Mouse (Mus musculus) midbrain, embryonic 16.5 days (tissue): Measurements from ENCODE around the gene Glmp. TPM values are rescaled to one million over a fixed set of nuclear protein-coding genes. Genes with fewer than 3 reads are reported as not detected.
A peak's percentile ranks its signal among the peaks of the same experiment; 100 is the strongest.
"Not testable (repeated sequence)": the region's sequence is repeated elsewhere in the genome, so short reads cannot be mapped to it uniquely, and the experiment has no call there.

ENCODE experiments used
- ATAC-seq: fragments of 200-750 bp; cut with Nextera tagmentation; 2 replicates; pipeline ENCODE4 v1.8.0; 2017; ENCODE audit warnings: moderate TSS enrichment
- H3K27ac ChIP-seq: fragments of 300-500 bp; sonication (generic); 2 replicates; pipeline ENCODE4 v1.5.1; 2014; ENCODE audit warnings: mild to moderate bottlenecking, low read length, mixed read lengths
- H3K27me3 ChIP-seq: fragments of 300-500 bp; sonication (generic); 2 replicates; pipeline ENCODE4 v1.6.1; 2014; ENCODE audit warnings: low read depth, low read length, mixed read lengths; ENCODE audit not compliant: control insufficient read depth, insufficient read depth
- H3K36me3 ChIP-seq: fragments of 300-500 bp; sonication (generic); 2 replicates; pipeline ENCODE4 v1.6.1; 2014; ENCODE audit warnings: mild to moderate bottlenecking, low read length, moderate library complexity, mixed read lengths; ENCODE audit not compliant: control insufficient read depth, insufficient read depth
- H3K4me1 ChIP-seq: fragments of 300-500 bp; sonication (generic); 2 replicates; pipeline ENCODE4 v1.6.1; 2014; ENCODE audit warnings: mild to moderate bottlenecking, low read length, mixed read lengths; ENCODE audit not compliant: control insufficient read depth, insufficient read depth
- H3K4me2 ChIP-seq: fragments of 300-500 bp; sonication (generic); 2 replicates; pipeline ENCODE4 v1.6.1; 2014; ENCODE audit warnings: mild to moderate bottlenecking, low read length, mixed read lengths
- H3K4me3 ChIP-seq: fragments of 300-500 bp; sonication (generic); 2 replicates; pipeline ENCODE4 v1.5.1; 2014; ENCODE audit warnings: low read depth, mild to moderate bottlenecking, low read length, moderate library complexity, mixed read lengths
- H3K9ac ChIP-seq: fragments of 300-500 bp; sonication (generic); 2 replicates; pipeline ENCODE4 v1.6.1; 2014; ENCODE audit warnings: low read depth, low read length, mixed read lengths
- H3K9me3 ChIP-seq: fragments of 300-500 bp; sonication (generic); replicated peaks from 2 replicates; pipeline ENCODE4 v1.6.1; 2014; ENCODE audit warnings: mild to moderate bottlenecking, low read length, mixed read lengths; ENCODE audit not compliant: control insufficient read depth, poor library complexity, severe bottlenecking
- WGBS: fragments of 180-500 bp; shearing (Covaris S2); extraction: QIAGEN DNeasy Blood & Tissue Kit; methylation state at CpG from one replicate; pipeline ENCODE4 v1.1.7; 2014; 5-methylcytosine and 5-hydroxymethylcytosine counted together
- polyA plus RNA-seq: library from polyadenylated mRNA; unstranded; fragments of >200 nt; fragmentation: Nextera tagmentation; extraction: Ambion mirVana; gene quantifications from 2 replicates; pipeline ENCODE4 v1.2.1, GENCODE M21; 2015

Glmp gene
- polyA plus RNA-seq, 1 experiment from 2014 or later = 107 TPM

DNA sequence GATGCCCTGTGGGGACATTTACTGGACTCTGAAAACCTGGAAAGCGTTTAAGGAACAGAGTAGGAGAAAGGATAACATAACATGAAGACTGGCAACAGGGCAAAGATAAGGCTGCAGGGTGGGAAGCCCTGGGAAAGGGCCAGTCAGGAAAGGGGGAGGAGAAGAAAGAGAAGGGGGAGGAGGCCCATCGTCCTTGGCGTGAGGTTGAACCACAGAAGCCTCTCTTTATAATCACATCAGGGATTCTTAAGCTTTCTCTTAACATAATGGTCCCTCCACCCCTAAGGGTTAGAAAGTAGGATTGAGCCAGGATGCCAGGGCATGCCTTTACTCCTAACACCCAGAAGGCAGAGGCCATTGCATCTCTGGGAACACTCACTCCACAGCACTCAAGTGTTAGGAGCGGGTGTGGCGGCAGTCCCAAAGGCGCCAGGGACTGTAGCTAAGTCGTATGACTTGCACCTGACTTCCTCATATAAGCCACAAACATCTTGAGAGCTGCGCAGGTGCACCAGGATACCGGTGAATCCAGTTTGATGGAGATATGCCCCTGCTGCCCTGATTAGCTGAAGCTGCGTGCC is 36.6 kb upstream of the Glmp start:
- not testable (repeated sequence) for H3K36me3 ChIP-seq, H3K27me3 ChIP-seq, H3K4me1 ChIP-seq, H3K4me2 ChIP-seq, H3K9me3 ChIP-seq, H3K4me3 ChIP-seq, ATAC-seq, H3K27ac ChIP-seq, H3K9ac ChIP-seq
- WGBS = 70% methylated on average over 8 of the region's 10 CpGs

DNA sequence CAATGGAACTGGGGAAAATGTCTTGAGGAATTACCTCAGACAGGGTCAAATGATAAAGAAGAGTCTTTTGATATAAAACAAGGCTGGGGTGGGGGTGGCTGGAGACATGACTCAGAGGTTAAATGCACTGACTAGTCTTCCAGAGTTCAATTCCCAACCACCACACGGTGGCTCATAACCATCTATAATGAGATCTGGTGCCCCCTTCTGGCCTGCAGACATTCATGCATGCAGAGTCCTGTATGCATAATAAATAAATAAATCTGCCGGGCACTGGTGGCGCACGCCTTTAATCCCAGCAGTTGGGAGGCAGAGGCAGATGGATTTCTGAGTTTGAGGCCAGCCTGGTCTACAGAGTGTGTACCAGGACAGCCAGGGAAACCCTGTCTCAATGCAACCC is 32.9 kb upstream of the Glmp start:
- H3K36me3 ChIP-seq = no peaks in the 10 kb centered on the region
- no peak overlapping the region for H3K4me2 ChIP-seq
- H3K27ac ChIP-seq = no peak overlapping the region
- H3K4me1 ChIP-seq = peaks cover 4% of the 10 kb centered on the region; the same call in 1 of the 2 replicates
- no peak overlapping the region for H3K4me3 ChIP-seq
- no peaks in the 10 kb centered on the region for H3K9me3 ChIP-seq
- no peak for ATAC-seq
- H3K27me3 ChIP-seq = no peaks in the 10 kb centered on the region
- 44% methylated on average over 4 of the region's 4 CpGs for WGBS
- no peak overlapping the region for H3K9ac ChIP-seq

DNA sequence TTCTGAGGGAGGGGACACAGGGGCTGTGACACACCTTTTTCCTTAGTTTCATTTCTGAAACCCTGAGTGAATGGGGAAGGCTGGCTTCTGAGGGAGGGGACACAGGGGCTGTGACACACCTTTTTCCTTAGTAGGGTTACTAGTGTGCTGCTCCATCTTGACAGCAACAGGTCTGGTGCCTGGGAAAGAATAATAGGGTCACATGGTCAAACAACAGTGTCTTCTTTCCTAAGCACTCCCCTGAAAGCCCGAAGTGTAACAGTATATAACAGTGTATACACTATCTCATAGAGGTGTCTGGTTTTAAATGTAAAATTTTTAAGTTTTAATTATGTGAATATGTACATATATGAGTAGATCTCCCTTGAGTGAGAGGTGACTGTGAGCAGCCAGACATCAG is 29.6 kb upstream of the Glmp start:
- not testable (repeated sequence) for H3K27me3 ChIP-seq, H3K4me3 ChIP-seq, H3K9me3 ChIP-seq, H3K27ac ChIP-seq, ATAC-seq, H3K36me3 ChIP-seq, H3K4me2 ChIP-seq, H3K9ac ChIP-seq
- H3K4me1 ChIP-seq = peaks cover 15% of the 10 kb centered on the region
- WGBS = 87% methylated on average over 1 of the region's 1 CpGs

DNA sequence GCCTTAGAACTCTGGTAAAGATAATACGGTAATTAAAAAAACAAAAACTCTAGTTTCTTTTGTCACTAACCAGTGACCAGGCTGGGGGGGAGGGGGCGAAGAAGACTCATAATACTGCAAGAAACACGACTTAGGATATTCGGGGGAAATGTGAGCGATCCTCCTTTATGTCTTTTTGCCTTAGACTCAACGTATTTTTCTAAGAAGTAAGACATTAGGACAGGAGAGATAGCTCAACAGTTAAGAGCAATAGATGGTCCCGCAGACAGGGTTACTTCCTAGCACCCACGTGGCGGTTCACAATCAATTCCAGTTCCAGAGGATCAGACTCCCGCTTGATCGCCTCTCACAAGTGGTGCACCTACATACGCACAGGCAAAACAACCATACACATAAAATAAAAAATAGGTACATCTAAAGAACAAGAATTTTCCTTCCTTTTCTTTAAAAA is 28.7 kb upstream of the Glmp start:
- H3K4me3 ChIP-seq = peak overlapping the region; percentile 86
- peak overlapping the region; percentile 56 for H3K4me2 ChIP-seq
- ATAC-seq = peak; percentile 34
- peaks cover 15% of the 10 kb centered on the region for H3K4me1 ChIP-seq
- under 1% methylated on average over 12 of the region's 12 CpGs for WGBS
- no peaks in the 10 kb centered on the region for H3K27me3 ChIP-seq
- peaks cover 12% of the 10 kb centered on the region for H3K36me3 ChIP-seq
- H3K9me3 ChIP-seq = no peaks in the 10 kb centered on the region
- peak overlapping the region; percentile 66 for H3K9ac ChIP-seq
- peak overlapping the region; percentile 91 for H3K27ac ChIP-seq

DNA sequence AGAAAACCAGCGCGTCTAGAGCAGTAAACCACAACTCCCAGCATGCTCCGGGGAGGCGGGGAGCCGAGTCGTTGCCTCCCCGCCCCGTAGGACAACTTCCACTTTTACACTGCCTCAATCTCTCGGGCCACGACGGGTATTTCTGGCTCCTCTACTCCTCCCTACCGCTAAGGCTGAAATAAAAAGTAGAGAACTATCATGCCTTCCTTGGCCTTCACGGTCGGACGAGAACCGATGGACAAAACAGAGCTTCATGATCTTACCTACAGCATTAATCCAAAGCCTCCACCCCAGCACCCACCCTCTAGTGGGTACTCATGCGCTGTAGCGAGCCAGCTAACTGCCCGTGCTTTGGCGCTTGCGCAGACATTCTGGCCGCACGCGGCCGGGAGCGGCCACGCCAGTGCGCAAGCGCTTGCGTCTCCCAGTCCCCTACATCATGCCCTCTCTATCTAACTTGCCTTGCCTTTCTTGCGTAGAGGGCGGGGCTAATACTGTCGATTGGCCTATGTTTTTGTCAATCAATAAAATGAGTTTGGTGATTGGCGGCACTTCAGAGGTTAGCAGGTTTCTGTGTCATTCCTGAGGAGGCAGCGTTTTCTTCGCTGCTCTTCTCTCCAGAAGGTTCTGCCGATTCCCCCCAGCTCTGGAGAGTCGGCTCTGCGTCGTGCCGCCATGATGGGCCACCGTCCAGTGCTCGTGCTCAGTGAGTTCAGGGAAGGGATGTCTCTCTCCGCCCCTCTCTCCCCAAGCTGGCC is 28.1 kb upstream of the Glmp start, which contains the start of the genes Tsacc and Cct3:
Gene Tsacc, minus strand, starts transcription at position 439 of the 758 bp plus-strand sequence.
Gene Cct3, plus strand, starts transcription at position 556 of the 758 bp plus-strand sequence.
- Histone ChIP-seq H3K4me3 (peak within 1 kb of the TSS; percentile 86), H3K4me1 (peaks cover 15% of the 10 kb centered on the region), H3K9me3 (no peaks in the 10 kb centered on the region), H3K36me3 (peaks cover 18% of the 10 kb centered on the region), H3K27ac (peak within 1 kb of the TSS; percentile 95), H3K4me2 (peak within 1 kb of the TSS; percentile 68), H3K9ac (peak within 1 kb of the TSS; percentile 89), H3K27me3 (no peaks in the 10 kb centered on the region)
- peak; percentile 99 for ATAC-seq
- WGBS = under 1% methylated on average over 44 of the region's 44 CpGs

DNA sequence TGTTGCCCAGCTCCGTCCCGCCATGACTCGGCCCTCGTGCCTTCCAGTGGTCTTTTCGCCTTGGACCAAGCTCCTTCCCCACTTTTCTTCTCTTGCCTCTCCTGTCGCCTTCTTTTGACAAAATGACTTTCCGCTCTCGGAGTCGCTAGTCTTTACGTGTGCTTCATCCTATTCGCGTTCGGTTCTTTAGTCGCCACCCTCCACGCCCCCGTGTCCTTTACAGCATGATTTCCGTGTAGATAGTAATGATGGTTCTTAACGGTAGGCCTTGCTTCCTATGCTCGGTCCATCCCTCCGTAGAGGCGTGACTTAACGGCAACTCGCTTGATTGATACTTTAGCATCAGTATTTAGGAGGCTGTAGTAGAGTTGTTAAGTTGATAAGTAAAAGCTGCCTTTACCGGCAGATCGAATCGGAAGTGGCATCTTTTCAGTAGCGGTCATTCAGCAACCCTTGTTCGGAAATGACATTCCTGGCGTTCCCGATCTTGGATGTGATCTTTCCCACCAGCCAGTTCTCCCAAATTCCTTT is 27.4 kb upstream of the Glmp start:
- peak; percentile 15; the same call in 1 of the 2 replicates for ATAC-seq

DNA sequence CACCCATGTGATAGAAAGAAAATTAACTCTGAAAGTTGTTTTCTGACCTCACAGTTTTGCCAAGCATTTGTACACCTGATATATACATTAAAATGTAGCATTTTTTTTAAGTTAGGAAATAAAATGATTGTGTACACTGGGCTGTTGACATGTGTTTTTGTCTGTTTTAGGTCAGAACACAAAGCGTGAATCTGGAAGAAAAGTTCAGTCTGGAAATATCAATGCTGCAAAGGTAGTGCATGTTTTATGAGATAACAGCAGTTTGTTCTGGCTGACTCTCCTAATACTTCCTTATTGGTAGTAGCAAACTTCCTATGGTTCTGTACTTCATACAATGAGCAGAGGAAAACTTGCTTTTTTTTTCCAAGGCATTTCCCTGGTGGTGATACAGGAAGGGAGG is 25.7 kb upstream of the Glmp start:
- H3K4me2 ChIP-seq = no peak overlapping the region
- 87% methylated on average over 1 of the region's 1 CpGs for WGBS
- H3K4me1 ChIP-seq = peaks cover 15% of the 10 kb centered on the region
- H3K36me3 ChIP-seq = peaks cover 35% of the 10 kb centered on the region
- no peak for ATAC-seq
- H3K4me3 ChIP-seq = no peak overlapping the region
- H3K9ac ChIP-seq = no peak overlapping the region
- no peaks in the 10 kb centered on the region for H3K27me3 ChIP-seq
- no peaks in the 10 kb centered on the region for H3K9me3 ChIP-seq
- H3K27ac ChIP-seq = no peak overlapping the region

More for the DNA sequence above, 27.4 kb upstream of the Glmp start:
- peak overlapping the region; percentile 86 for H3K4me3 ChIP-seq
- H3K4me1 ChIP-seq = peaks cover 15% of the 10 kb centered on the region
- H3K27me3 ChIP-seq = no peaks in the 10 kb centered on the region
- peak overlapping the region; percentile 95 for H3K27ac ChIP-seq
- peak overlapping the region; percentile 68 for H3K4me2 ChIP-seq
- peak overlapping the region; percentile 89 for H3K9ac ChIP-seq
- WGBS = under 1% methylated on average over 30 of the region's 30 CpGs
- H3K9me3 ChIP-seq = no peaks in the 10 kb centered on the region
- H3K36me3 ChIP-seq = peaks cover 21% of the 10 kb centered on the region

DNA sequence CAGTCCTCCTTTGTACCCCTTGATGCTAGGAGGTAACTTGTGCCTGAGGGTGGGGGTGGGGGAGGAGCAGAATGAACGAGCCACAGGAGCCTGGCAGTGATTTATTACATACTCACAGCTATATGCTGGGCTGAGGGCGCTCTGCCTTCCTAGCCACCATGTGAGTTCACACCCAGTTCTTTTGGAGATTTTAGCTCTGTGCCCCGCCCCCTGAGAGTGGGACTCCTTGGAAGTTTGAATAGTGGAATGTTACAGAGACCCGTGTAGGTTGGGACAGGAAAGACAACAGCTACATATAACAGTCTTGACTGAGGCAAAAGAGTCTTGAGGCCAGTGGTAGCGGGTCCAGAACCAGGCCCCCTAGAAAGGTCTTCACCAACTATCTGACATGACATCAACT is 4.1 kb downstream of the Glmp start:
- H3K9me3 ChIP-seq = no peaks in the 10 kb centered on the region
- no peak for ATAC-seq
- H3K4me1 ChIP-seq = peaks cover 8% of the 10 kb centered on the region
- peaks cover 4% of the 10 kb centered on the region; the same call in 1 of the 2 replicates for H3K36me3 ChIP-seq
- H3K4me3 ChIP-seq = no peak overlapping the region
- H3K4me2 ChIP-seq = no peak overlapping the region
- 81% methylated on average over 5 of the region's 5 CpGs for WGBS
- H3K27me3 ChIP-seq = no peaks in the 10 kb centered on the region
- H3K27ac ChIP-seq = no peak overlapping the region
- no peak overlapping the region for H3K9ac ChIP-seq

DNA sequence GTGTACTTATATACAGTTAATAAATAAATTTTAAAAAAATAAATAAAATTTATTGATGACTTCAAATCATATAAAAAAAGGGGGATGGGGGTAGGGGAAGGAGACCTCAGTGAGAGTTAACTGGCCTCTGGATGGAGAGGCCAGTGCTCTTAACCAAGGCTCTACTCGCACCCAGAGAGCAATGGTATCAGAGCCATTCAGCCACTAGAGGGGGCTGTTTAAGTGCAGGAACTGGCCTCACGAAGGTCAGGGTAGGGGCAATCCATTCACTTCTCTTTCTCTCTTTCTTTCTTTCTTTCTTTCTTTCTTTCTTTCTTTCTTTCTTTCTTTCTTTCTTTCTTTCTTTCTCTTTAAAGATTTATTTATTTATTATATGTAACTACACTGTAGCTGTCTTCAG is 6.5 kb downstream of the Glmp start:
- Histone ChIP-seq H3K4me1 (peaks cover 5% of the 10 kb centered on the region), H3K27me3 (no peaks in the 10 kb centered on the region), H3K9me3 (no peaks in the 10 kb centered on the region), H3K9ac (no peak overlapping the region), H3K4me2 (no peak overlapping the region), H3K4me3 (no peak overlapping the region), H3K36me3 (peaks cover 4% of the 10 kb centered on the region; the same call in 1 of the 2 replicates), H3K27ac (no peak overlapping the region)
- no peak for ATAC-seq
- 23% methylated on average over 2 of the region's 2 CpGs for WGBS
